8 mouse cellular contexts compared by ENCODE assay signal in genomic region chr2:30652581-30653037, GRCm38 (mm10). TPM values are rescaled to one million over a fixed set of nuclear protein-coding genes. Genes with fewer than 3 reads are reported as not detected.
DNase-seq lines count a peak whose midpoint lies in the region; ATAC-seq and TF ChIP-seq lines count a peak whose summit lies in the region.

No protein-coding gene starts in this region.

- H3K27me3 ChIP-seq in embryonic facial prominence, embryonic 14.5 days (replicated peaks; ENCODE audit: control insufficient read depth, insufficient read depth, low read length): no peaks in the 10 kb centered on the region
- no peaks in the 10 kb centered on the region for H3K27me3 ChIP-seq in heart, embryonic 16.5 days (ENCODE audit: control insufficient read depth, insufficient read depth, low read length)
- no peaks in the 10 kb centered on the region for H3K27me3 ChIP-seq in limb, embryonic 14.5 days (ENCODE audit: control insufficient read depth, insufficient read depth, low read length)
- H3K27me3 ChIP-seq in neural tube, embryonic 15.5 days (replicated peaks): no peaks in the 10 kb centered on the region

- DNase-seq in adrenal gland, postnatal 10 days: peak; percentile 42
- DNase-seq in adrenal gland, postnatal 4 days (ENCODE audit: low spot score in 2 of 2): no peak
- DNase-seq in embryonic facial prominence, embryonic 14.5 days (ENCODE audit: low spot score): peak; percentile 92
- peak; percentile 74 for DNase-seq in limb, embryonic 14.5 days (ENCODE audit: low spot score)
- no peak for DNase-seq in T-cell, adult 2 months (ENCODE audit: low spot score)

- H3K4me2 ChIP-seq in embryonic facial prominence, embryonic 14.5 days (ENCODE audit: low read depth, low read length): peak overlapping the region; percentile 13
- peak overlapping the region; percentile 57 for H3K4me2 ChIP-seq in heart, embryonic 16.5 days (ENCODE audit: low read depth, low read length)
- peak overlapping the region; percentile 30; the same call in 1 of the 2 replicates for H3K4me2 ChIP-seq in limb, embryonic 14.5 days (replicated peaks; ENCODE audit: low read depth, low read length, severe bottlenecking)
- peak overlapping the region; percentile 9 for H3K4me2 ChIP-seq in neural tube, embryonic 15.5 days

- no peak overlapping the region for H3K4me3 ChIP-seq in embryonic facial prominence, embryonic 14.5 days (ENCODE audit: low read depth, low read length)
- peak overlapping the region; percentile 29 for H3K4me3 ChIP-seq in heart, embryonic 16.5 days (ENCODE audit: low read length)
- no peak overlapping the region for H3K4me3 ChIP-seq in limb, embryonic 14.5 days (replicated peaks; ENCODE audit: low read length)
- no peak overlapping the region for H3K4me3 ChIP-seq in neural tube, embryonic 15.5 days (replicated peaks)

- H3K27ac ChIP-seq in embryonic facial prominence, embryonic 14.5 days (replicated peaks; ENCODE audit: low read depth, low read length): peak overlapping the region; percentile 94
- peak overlapping the region; percentile 90 for H3K27ac ChIP-seq in heart, embryonic 16.5 days (ENCODE audit: low read length)
- H3K27ac ChIP-seq in limb, embryonic 14.5 days (replicated peaks; ENCODE audit: low read depth, low read length): peak overlapping the region; percentile 94
- H3K27ac ChIP-seq in neural tube, embryonic 15.5 days (replicated peaks): peak overlapping the region; percentile 90

- H3K4me1 ChIP-seq in embryonic facial prominence, embryonic 14.5 days (ENCODE audit: control insufficient read depth, insufficient read depth, low read length): peaks cover 35% of the 10 kb centered on the region
- H3K4me1 ChIP-seq in heart, embryonic 16.5 days (ENCODE audit: control insufficient read depth, insufficient read depth, low read length): peaks cover 40% of the 10 kb centered on the region
- peaks cover 40% of the 10 kb centered on the region for H3K4me1 ChIP-seq in limb, embryonic 14.5 days (ENCODE audit: control insufficient read depth, insufficient read depth, low read length)
- H3K4me1 ChIP-seq in neural tube, embryonic 15.5 days: peaks cover 88% of the 10 kb centered on the region

- 5% methylated on average over 13 of the region's 13 CpGs for WGBS in embryonic facial prominence, embryonic 14.5 days
- WGBS in heart, embryonic 16.5 days: 7% methylated on average over 13 of the region's 13 CpGs
- WGBS in limb, embryonic 14.5 days: 5% methylated on average over 13 of the region's 13 CpGs
- WGBS in neural tube, embryonic 15.5 days: 4% methylated on average over 13 of the region's 13 CpGs

- peak; percentile 78 for ATAC-seq in embryonic facial prominence, embryonic 14.5 days (ENCODE audit: low read depth)
- ATAC-seq in heart, embryonic 16.5 days (replicated peaks; ENCODE audit: extremely low read depth, insufficient read depth, low FRiP score): peak; percentile 74
- ATAC-seq in limb, embryonic 14.5 days (ENCODE audit: low FRiP score, low read depth): peak; percentile 83
- peak; percentile 65 for ATAC-seq in neural tube, embryonic 15.5 days (ENCODE audit: low FRiP score)
- ATAC-seq in CD4-positive, CD25-positive, alpha-beta regulatory T cell, adult 4 months: no peak

- no peaks in the 10 kb centered on the region; the same call in 1 of the 2 replicates for H3K9me3 ChIP-seq in embryonic facial prominence, embryonic 14.5 days (ENCODE audit: control insufficient read depth, low read length)
- peaks cover 3% of the 10 kb centered on the region; the same call in 1 of the 2 replicates for H3K9me3 ChIP-seq in heart, embryonic 16.5 days (replicated peaks; ENCODE audit: control insufficient read depth, low read length)
- H3K9me3 ChIP-seq in limb, embryonic 14.5 days (ENCODE audit: control insufficient read depth, low read length): no peaks in the 10 kb centered on the region
- no peaks in the 10 kb centered on the region for H3K9me3 ChIP-seq in neural tube, embryonic 15.5 days (replicated peaks)

- peak overlapping the region; percentile 47 for H3K9ac ChIP-seq in embryonic facial prominence, embryonic 14.5 days (ENCODE audit: low read depth, low read length)
- H3K9ac ChIP-seq in heart, embryonic 16.5 days (ENCODE audit: low read length): peak overlapping the region; percentile 65
- H3K9ac ChIP-seq in limb, embryonic 14.5 days (ENCODE audit: low read depth, low read length, severe bottlenecking): peak overlapping the region; percentile 34
- H3K9ac ChIP-seq in neural tube, embryonic 15.5 days (replicated peaks): peak overlapping the region; percentile 8; the same call in 1 of the 2 replicates

- TF ChIP-seq POLR2A in limb, embryonic 14.5 days (IDR thresholded peaks at IDR 0.05; ENCODE audit: borderline replicate concordance, extremely low read depth, insufficient read depth, insufficient read length): no peak

- H3K36me3 ChIP-seq in embryonic facial prominence, embryonic 14.5 days (ENCODE audit: control insufficient read depth, insufficient read depth, low read length): no peaks in the 10 kb centered on the region
- H3K36me3 ChIP-seq in heart, embryonic 16.5 days (ENCODE audit: control insufficient read depth, insufficient read depth): no peaks in the 10 kb centered on the region
- H3K36me3 ChIP-seq in limb, embryonic 14.5 days (ENCODE audit: control insufficient read depth, insufficient read depth, low read length): no peaks in the 10 kb centered on the region
- H3K36me3 ChIP-seq in neural tube, embryonic 15.5 days: no peaks in the 10 kb centered on the region

RNA-seq across cellular contexts. Expression of gene Cstad, which starts 57.8 kb away (rescaled TPM):
- total RNA-seq in adrenal gland, postnatal 10 days (2021): 1 to 10 TPM; 1.7 to 3.7 TPM
- 1 to 10 TPM; 6.7 to 7.3 TPM for total RNA-seq in adrenal gland, postnatal 4 days (2021)
- 0.96 and 1.7 TPM in 2 replicates for polyA plus RNA-seq in embryonic facial prominence, embryonic 14.5 days (2014; fragmentation: Nextera tagmentation; extraction: Ambion mirVana)
- 1.4 TPM in 2 replicates for polyA plus RNA-seq in heart, embryonic 16.5 days (2015; fragmentation: Nextera tagmentation; extraction: Ambion mirVana)
- 1.2 and 1.3 TPM in 2 replicates for polyA plus RNA-seq in limb, embryonic 14.5 days (2012; rRNA removed)
- polyA plus RNA-seq in limb, embryonic 14.5 days (2014; fragmentation: Nextera tagmentation; extraction: Ambion mirVana): 2.2 and 3.1 TPM in 2 replicates
- polyA plus RNA-seq in neural tube, embryonic 15.5 days (2015; fragmentation: Nextera tagmentation; extraction: Ambion mirVana): 0.31 and 0.83 TPM in 2 replicates
- 1 to 10 TPM; 2.0 to 5.4 TPM for polyA plus RNA-seq in CD4-positive, CD25-positive, alpha-beta regulatory T cell, adult 4 months (2017; shearing (Covaris generic))

Comparison
In these comparisons a context has a peak if more than half of its experiments do, and no peak if none do; other contexts are left out.
1. DNase-seq: peak in adrenal gland, postnatal 10 days (single experiment), embryonic facial prominence, embryonic 14.5 days (single experiment) and limb, embryonic 14.5 days (single experiment); none in adrenal gland, postnatal 4 days (0 of 2) and T-cell, adult 2 months (single experiment).
2. H3K9ac ChIP-seq: peak in every context shown above with its lines; median percentile 65 in heart, embryonic 16.5 days; 47 in embryonic facial prominence, embryonic 14.5 days; 34 in limb, embryonic 14.5 days; 8 in neural tube, embryonic 15.5 days.
3. Peak in every context shown above with its lines, with median percentiles within 50 percentile points of each other: H3K27ac ChIP-seq and H3K4me2 ChIP-seq.